Mouse (Mus musculus): Measurements from ENCODE around the gene Bpifa6. TPM values are rescaled to one million over a fixed set of nuclear protein-coding genes. Genes with fewer than 3 reads are reported as not detected.
"Not testable (repeated sequence)": the region's sequence is repeated elsewhere in the genome, so short reads cannot be mapped to it uniquely, and the experiment has no call there.

Bpifa6 gene
- polyA plus RNA-seq, 1 experiment: not detected

- Histone ChIP-seq H3K9me3 (ENCODE audit: control insufficient read depth, low read length) (no peaks in the 10 kb centered on the region), H3K36me3 (ENCODE audit: control insufficient read depth) (no peaks in the 10 kb centered on the region), H3K4me1 (ENCODE audit: control insufficient read depth) (no peaks in the 10 kb centered on the region), H3K4me3 (replicated peaks) (no peak overlapping the region), H3K27me3 (ENCODE audit: control insufficient read depth) (no peaks in the 10 kb centered on the region)
- no peak for TF ChIP-seq TAL1 (IDR thresholded peaks at IDR 0.05; ENCODE audit: low read length)
- no peak for TF ChIP-seq GATA1 (IDR thresholded peaks at IDR 0.05; ENCODE audit: low read length)
Observed at GRCm38 (mm10) chr2:154007381-154007780, 32.6 kb downstream of the Bpifa6 start.

GRCm38 (mm10) chr2:154007965-154008364 lies 33.2 kb downstream of the Bpifa6 start, which contains the start of gene Bpifa2:
TSS of gene Bpifa2 (plus strand) at chr2:154008265.
- Histone ChIP-seq H3K4me1 (ENCODE audit: control insufficient read depth) (no peaks in the 10 kb centered on the region), H3K4me3 (replicated peaks) (no peak within 1 kb of the TSS), H3K27me3 (ENCODE audit: control insufficient read depth) (no peaks in the 10 kb centered on the region), H3K36me3 (ENCODE audit: control insufficient read depth) (no peaks in the 10 kb centered on the region), H3K9me3 (ENCODE audit: control insufficient read depth, low read length) (no peaks in the 10 kb centered on the region)
- TF ChIP-seq GATA1 (IDR thresholded peaks at IDR 0.05; ENCODE audit: low read length): no peak
- no peak for TF ChIP-seq TAL1 (IDR thresholded peaks at IDR 0.05; ENCODE audit: low read length)

GRCm38 (mm10) chr2:154017990-154018389 lies 43.2 kb downstream of the Bpifa6 start:
- H3K4me3 ChIP-seq (replicated peaks): no peak overlapping the region
- H3K36me3 ChIP-seq (ENCODE audit: control insufficient read depth): no peaks in the 10 kb centered on the region
- TF ChIP-seq TAL1 (IDR thresholded peaks at IDR 0.05; ENCODE audit: low read length) (no peak), GATA1 (IDR thresholded peaks at IDR 0.05; ENCODE audit: low read length) (no peak)
- H3K9me3 ChIP-seq (ENCODE audit: control insufficient read depth, low read length): no peaks in the 10 kb centered on the region
- no peaks in the 10 kb centered on the region for H3K4me1 ChIP-seq (ENCODE audit: control insufficient read depth)
- H3K27me3 ChIP-seq (ENCODE audit: control insufficient read depth): no peaks in the 10 kb centered on the region

GRCm38 (mm10) chr2:154024676-154025075 lies 49.9 kb downstream of the Bpifa6 start:
- not testable (repeated sequence) for H3K27me3 ChIP-seq (ENCODE audit: control insufficient read depth); H3K9me3 ChIP-seq (ENCODE audit: control insufficient read depth, low read length); H3K4me1 ChIP-seq (ENCODE audit: control insufficient read depth); H3K4me3 ChIP-seq (replicated peaks); H3K36me3 ChIP-seq (ENCODE audit: control insufficient read depth)

GRCm38 (mm10) chr2:154038932-154039331 lies 64.2 kb downstream of the Bpifa6 start:
- H3K27me3 ChIP-seq (ENCODE audit: control insufficient read depth): no peaks in the 10 kb centered on the region
- no peak overlapping the region for H3K4me3 ChIP-seq (replicated peaks)
- H3K9me3 ChIP-seq (ENCODE audit: control insufficient read depth, low read length): peaks cover 9% of the 10 kb centered on the region
- no peak for TF ChIP-seq GATA1 (IDR thresholded peaks at IDR 0.05; ENCODE audit: low read length)
- TF ChIP-seq TAL1 (IDR thresholded peaks at IDR 0.05; ENCODE audit: low read length): no peak
- H3K36me3 ChIP-seq (ENCODE audit: control insufficient read depth): no peaks in the 10 kb centered on the region
- no peaks in the 10 kb centered on the region for H3K4me1 ChIP-seq (ENCODE audit: control insufficient read depth)

GRCm38 (mm10) chr2:154044743-154045142 lies 70.0 kb downstream of the Bpifa6 start:
- Histone ChIP-seq H3K36me3 (ENCODE audit: control insufficient read depth) (no peaks in the 10 kb centered on the region), H3K27me3 (ENCODE audit: control insufficient read depth) (no peaks in the 10 kb centered on the region), H3K4me1 (ENCODE audit: control insufficient read depth) (no peaks in the 10 kb centered on the region), H3K4me3 (replicated peaks) (no peak overlapping the region), H3K9me3 (ENCODE audit: control insufficient read depth, low read length) (no peaks in the 10 kb centered on the region; the same call in 1 of the 2 replicates)
- TF ChIP-seq TAL1 (IDR thresholded peaks at IDR 0.05; ENCODE audit: low read length): no peak
- TF ChIP-seq GATA1 (IDR thresholded peaks at IDR 0.05; ENCODE audit: low read length): no peak

Other genes starting within 250 kb of the Bpifa6 start
- gene Mapre1, start 233.7 kb upstream of the Bpifa6 start, polyA plus RNA-seq (2012): 0.31 and 0.36 TPM in 2 replicates
- gene Efcab8, start 195.0 kb upstream of the Bpifa6 start, polyA plus RNA-seq (2012): 0.04 TPM in 1 of 2 replicates, not detected in the other
- not detected in 2 replicates for gene Sun5, start 103.9 kb upstream of the Bpifa6 start, polyA plus RNA-seq (2012)
- not detected in 2 replicates for gene Bpifb2, start 99.9 kb upstream of the Bpifa6 start, polyA plus RNA-seq (2012)
- gene Bpifb6, start 74.6 kb upstream of the Bpifa6 start, polyA plus RNA-seq (2012): not detected in 2 replicates
- not detected in 2 replicates for gene Bpifb3, start 56.7 kb upstream of the Bpifa6 start, polyA plus RNA-seq (2012)
- not detected in 2 replicates for gene Bpifb4, start 36.7 kb upstream of the Bpifa6 start, polyA plus RNA-seq (2012)
- not detected in 2 replicates for gene Bpifa2, start 33.3 kb downstream of the Bpifa6 start, polyA plus RNA-seq (2012)
- gene Bpifa3, start 155.4 kb downstream of the Bpifa6 start, polyA plus RNA-seq (2012): not detected in 2 replicates
- gene Bpifa1, start 167.9 kb downstream of the Bpifa6 start, polyA plus RNA-seq (2012): not detected in 2 replicates
- not detected in 2 replicates for gene Bpifa5, start 187.7 kb downstream of the Bpifa6 start, polyA plus RNA-seq (2012)
- not detected in 2 replicates for gene Bpifb1, start 215.9 kb downstream of the Bpifa6 start, polyA plus RNA-seq (2012)
- gene Bpifb5, start 248.8 kb downstream of the Bpifa6 start, polyA plus RNA-seq (2012): not detected in 2 replicates